Mouse (Mus musculus): ENCODE data around the gene Kcnf1.

- TF ChIP-seq CTCF (conservative IDR thresholded peaks at IDR 0.05; ENCODE audit: low read length), result no peak
- TF ChIP-seq POU5F1 (IDR thresholded peaks at IDR 0.05; ENCODE audit: borderline replicate concordance, low read length), result no peak
- no peak for TF ChIP-seq NANOG (IDR thresholded peaks at IDR 0.05; ENCODE audit: borderline replicate concordance, low read length)
Measured at GRCm38 (mm10) chr12:17131563-17131962, 45.1 kb downstream of the Kcnf1 start.

Measured in E14TG2a.4 (cell line).